Mouse (Mus musculus) left cerebral cortex, postnatal 10 days (tissue): ENCODE measurements around the gene Thbs3. TPM values are rescaled to one million over a fixed set of nuclear protein-coding genes. Genes with fewer than 3 reads are reported as not detected.
A peak's percentile ranks its signal among the peaks of the same experiment; 100 is the strongest.

ENCODE experiments used
- DNase-seq, 2 experiments: peaks; one replicate each; pipeline ENCODE4 v3.0.0; 2021 to 2022; ENCODE audit warnings: low spot score in 2 of 2, mixed read lengths in 1 of 2; ENCODE audit errors: extremely low spot score in 1 of 2
- intact Hi-C: fragments of 180-260 bp; cut with DNase I; formaldehyde crosslinking; loops from one replicate; pipeline ENCODE4 v1.15.1; 2025
- total RNA-seq, 2 experiments: library from RNA; stranded (reverse); gene quantifications; 2 replicates each; pipeline ENCODE4 v1.2.3; 2021

Thbs3 gene
- total RNA-seq, 2 experiments from 2014 or later, result 27.8 to 31.4 TPM

GRCm38 (mm10) chr3:89244158-89244981 is 29.4 kb downstream of the Thbs3 start:
- peak in 1 of 2 experiments; percentile 74 for DNase-seq
- intact Hi-C loops, result no loop called here

GRCm38 (mm10) chr3:89244982-89245687 is 30.2 kb downstream of the Thbs3 start:
- peak; percentile 72 to 90 for DNase-seq
- intact Hi-C loops, result loop anchor here (5.0 kb wide), 1 partner anchor 37 kb away; the partner anchor contains the start of gene Efna1

- intact Hi-C loops, result loop anchor here (5.0 kb wide), 1 partner anchor 37 kb away; the partner anchor contains the start of gene Efna1
- DNase-seq, result peak; percentile 82 to 84
These were observed 30.8 kb downstream of the Thbs3 start, which contains the start of gene Krtcap2 for GRCm38 (mm10) chr3:89245688-89246171. Gene Krtcap2 (plus strand): TSS chr3:89245966.

- peak; percentile 90 to 94 for DNase-seq
- intact Hi-C loops, result loop anchor here (5.0 kb wide), 1 partner anchor 36 kb away; the partner anchor contains the start of gene Efna1
These were observed 31.5 kb downstream of the Thbs3 start, which contains the start of gene Trim46 for GRCm38 (mm10) chr3:89246261-89247100. Gene Trim46 (minus strand): TSS chr3:89246309.

GRCm38 (mm10) chr3:89247466-89247865 is 32.5 kb downstream of the Thbs3 start:
- no peak for DNase-seq
- intact Hi-C loops, result loop anchor here (5.0 kb wide), 1 partner anchor 35 kb away; the partner anchor contains the start of gene Efna1

- intact Hi-C loops, result loop anchor here (5.0 kb wide), 1 partner anchor 47 kb away; no protein-coding TSS in a partner anchor
- no peak for DNase-seq
These were observed 35.6 kb downstream of the Thbs3 start for GRCm38 (mm10) chr3:89250435-89251040.

- peak in 1 of 2 experiments; percentile 84 for DNase-seq
- intact Hi-C loops, result loop anchor here (5.0 kb wide), 1 partner anchor 46 kb away; no protein-coding TSS in a partner anchor
These were observed 36.5 kb downstream of the Thbs3 start for GRCm38 (mm10) chr3:89251365-89251895.

- intact Hi-C loops, result loop anchor here (5.0 kb wide), 1 partner anchor 42 kb away; no protein-coding TSS in a partner anchor
- no peak for DNase-seq
These were observed 40.0 kb downstream of the Thbs3 start for GRCm38 (mm10) chr3:89254994-89255393.

GRCm38 (mm10) chr3:89256177-89256576 is 41.2 kb downstream of the Thbs3 start:
- no peak for DNase-seq
- intact Hi-C loops, result no loop called here

GRCm38 (mm10) chr3:89259076-89259475 is 44.1 kb downstream of the Thbs3 start, which contains the start of gene Dpm3:
Gene Dpm3 (plus strand): TSS chr3:89259358.
- no peak for DNase-seq
- intact Hi-C loops, result no loop called here

GRCm38 (mm10) chr3:89260211-89260610 is 45.2 kb downstream of the Thbs3 start:
- intact Hi-C loops, result loop anchor here (10.0 kb wide), 1 partner anchor 595 kb away; no protein-coding TSS in a partner anchor
- no peak for DNase-seq

GRCm38 (mm10) chr3:89262417-89262816 is 47.4 kb downstream of the Thbs3 start:
- no peak for DNase-seq
- intact Hi-C loops, result loop anchor here (10.0 kb wide), 1 partner anchor 592 kb away; no protein-coding TSS in a partner anchor

- intact Hi-C loops, result loop anchor here (10.0 kb wide), 1 partner anchor 588 kb away; no protein-coding TSS in a partner anchor
- peak; percentile 78 to 80 for DNase-seq
These were observed 51.5 kb downstream of the Thbs3 start for GRCm38 (mm10) chr3:89266439-89266893.

- intact Hi-C loops, result loop anchor here (10.0 kb wide), 1 partner anchor 586 kb away; no protein-coding TSS in a partner anchor
- DNase-seq, result no peak
These were observed 53.9 kb downstream of the Thbs3 start for GRCm38 (mm10) chr3:89268916-89269315.

GRCm38 (mm10) chr3:89270051-89270755 is 55.2 kb downstream of the Thbs3 start, which contains the start of gene Slc50a1:
Gene Slc50a1 (minus strand): TSS chr3:89270570.
- peak; percentile 73 to 93 for DNase-seq
- intact Hi-C loops, result no loop called here

- DNase-seq, result peak in 1 of 2 experiments; percentile 62
- intact Hi-C loops, result no loop called here
These were observed 55.9 kb downstream of the Thbs3 start for GRCm38 (mm10) chr3:89270891-89271290.
